Mouse (Mus musculus): ENCODE results near the gene Nf1. TPM values are rescaled to one million over a fixed set of nuclear protein-coding genes. Genes with fewer than 3 reads are reported as not detected.

Gene Nf1
- polyA plus RNA-seq, 1 experiment from 2014 or later: 3.7 TPM

DNA sequence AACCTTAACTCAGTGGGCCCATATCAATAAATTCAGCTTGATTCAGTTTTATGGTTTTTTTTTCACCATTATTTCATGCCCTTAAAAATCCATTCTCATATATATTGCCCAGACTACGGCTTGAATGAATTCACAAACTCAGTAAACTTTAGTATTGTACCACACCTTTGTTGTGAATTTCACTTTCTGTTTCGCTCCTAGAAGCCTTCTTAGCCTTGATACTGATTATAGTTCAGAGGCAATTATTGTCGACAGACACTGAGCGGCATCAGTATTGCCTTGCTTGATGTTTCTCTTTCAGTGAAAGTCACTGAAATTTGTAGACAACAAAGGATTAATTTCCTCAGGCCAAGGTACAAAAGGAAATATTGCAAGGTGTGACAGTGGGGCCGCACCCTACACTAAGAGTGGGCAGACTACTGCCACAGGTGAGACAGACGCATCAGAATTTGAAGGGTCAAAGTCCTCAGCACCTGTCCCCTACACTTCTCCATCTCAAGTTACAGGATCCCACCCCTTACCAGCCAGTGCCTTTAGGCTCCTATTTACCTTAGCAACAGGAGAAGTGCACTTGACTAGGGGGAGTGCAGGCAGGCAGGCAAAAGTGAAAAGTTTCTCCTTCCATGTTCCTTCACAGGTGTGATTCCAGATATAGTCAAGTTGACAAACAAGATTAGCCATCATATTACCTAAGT is 64.3 kb downstream of the Nf1 start:
- Histone ChIP-seq H3K27me3 (no peaks in the 10 kb centered on the region), H3K9ac (no peak overlapping the region), H3K4me3 (no peak overlapping the region), H3K27ac (no peak overlapping the region), H3K9me3 (replicated peaks) (no peaks in the 10 kb centered on the region), H3K4me1 (replicated peaks) (0 out of 2 replicates have a peak, but pooled peaks cover 2% of the 10 kb centered on the region), H3K4me2 (no peak overlapping the region), H3K36me3 (peaks cover 13% of the 10 kb centered on the region; the same call in 1 of the 2 replicates)
- no peak for ATAC-seq (replicated peaks; ENCODE audit: insufficient number of reproducible peaks, insufficient read depth, low FRiP score, low read depth)
- WGBS: 93% methylated on average over 6 of the region's 6 CpGs

DNA sequence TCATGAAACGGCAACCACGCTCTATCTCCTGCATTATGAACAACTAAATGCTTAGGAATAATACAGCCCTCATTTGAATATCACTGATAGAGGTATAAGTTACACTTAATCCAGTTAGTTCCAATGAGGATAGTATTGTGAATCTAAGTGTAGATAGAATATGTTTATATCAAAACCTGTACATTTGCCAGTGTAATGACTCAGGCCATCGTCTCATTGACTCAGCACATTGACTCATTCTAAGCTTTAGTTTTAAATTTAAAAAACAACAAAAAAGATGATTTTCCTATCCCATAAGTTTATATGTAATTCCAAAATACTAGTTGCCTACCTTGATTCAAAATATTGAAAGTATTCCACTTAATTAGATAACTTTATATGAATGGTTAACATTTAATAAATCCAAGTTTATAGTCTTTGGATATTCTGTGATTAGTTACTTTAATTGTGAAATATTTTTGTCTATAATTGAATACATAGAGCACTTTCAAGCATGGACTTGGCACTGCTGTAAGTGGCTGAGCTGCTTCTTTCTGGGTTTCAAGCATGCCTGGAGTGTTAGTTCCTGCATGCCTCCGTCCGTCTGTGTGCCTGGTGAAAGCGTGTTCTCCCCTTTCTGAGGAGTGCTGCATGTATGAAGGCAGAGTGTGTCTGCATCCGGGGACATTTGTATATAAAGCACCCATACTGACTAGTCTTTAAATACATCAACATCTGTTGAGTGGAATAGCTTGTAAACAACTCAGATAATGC is 74.4 kb downstream of the Nf1 start:
- WGBS: 89% methylated on average over 7 of the region's 7 CpGs
- no peak overlapping the region for H3K9ac ChIP-seq
- no peaks in the 10 kb centered on the region for H3K27me3 ChIP-seq
- no peak overlapping the region for H3K4me2 ChIP-seq
- ATAC-seq (replicated peaks; ENCODE audit: insufficient number of reproducible peaks, insufficient read depth, low FRiP score, low read depth): no peak
- no peak overlapping the region for H3K4me3 ChIP-seq
- 0 out of 2 replicates have a peak, but pooled peaks cover under 1% of the 10 kb centered on the region for H3K4me1 ChIP-seq (replicated peaks)
- H3K36me3 ChIP-seq: peaks cover 19% of the 10 kb centered on the region
- H3K9me3 ChIP-seq (replicated peaks): no peaks in the 10 kb centered on the region
- no peak overlapping the region for H3K27ac ChIP-seq

DNA sequence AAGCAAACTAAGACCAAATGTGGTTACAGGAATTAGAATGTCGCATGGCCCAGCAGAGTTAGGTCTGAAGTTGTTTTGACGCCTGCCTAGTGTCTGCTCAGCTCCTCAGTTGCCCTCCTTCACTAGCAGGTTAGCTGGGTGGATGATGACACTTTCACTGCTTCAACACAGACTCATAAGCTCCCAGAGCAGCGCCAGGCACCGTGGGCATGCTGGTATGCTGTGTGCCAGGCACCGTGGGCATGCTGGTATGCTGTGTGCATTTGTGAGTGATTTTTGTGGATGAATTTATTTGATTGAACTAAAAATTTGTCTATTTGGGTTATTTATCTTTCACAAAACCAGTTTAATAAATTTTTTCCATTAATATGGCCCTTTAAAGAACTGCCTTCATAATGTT is 83.0 kb downstream of the Nf1 start:
- Histone ChIP-seq H3K27ac (no peak overlapping the region), H3K9me3 (replicated peaks) (no peaks in the 10 kb centered on the region), H3K4me2 (no peak overlapping the region), H3K27me3 (no peaks in the 10 kb centered on the region), H3K9ac (no peak overlapping the region), H3K4me1 (replicated peaks) (no peaks in the 10 kb centered on the region), H3K36me3 (peaks cover 8% of the 10 kb centered on the region), H3K4me3 (no peak overlapping the region)
- ATAC-seq (replicated peaks; ENCODE audit: insufficient number of reproducible peaks, insufficient read depth, low FRiP score, low read depth): no peak
- WGBS: 92% methylated on average over 5 of the region's 5 CpGs

DNA sequence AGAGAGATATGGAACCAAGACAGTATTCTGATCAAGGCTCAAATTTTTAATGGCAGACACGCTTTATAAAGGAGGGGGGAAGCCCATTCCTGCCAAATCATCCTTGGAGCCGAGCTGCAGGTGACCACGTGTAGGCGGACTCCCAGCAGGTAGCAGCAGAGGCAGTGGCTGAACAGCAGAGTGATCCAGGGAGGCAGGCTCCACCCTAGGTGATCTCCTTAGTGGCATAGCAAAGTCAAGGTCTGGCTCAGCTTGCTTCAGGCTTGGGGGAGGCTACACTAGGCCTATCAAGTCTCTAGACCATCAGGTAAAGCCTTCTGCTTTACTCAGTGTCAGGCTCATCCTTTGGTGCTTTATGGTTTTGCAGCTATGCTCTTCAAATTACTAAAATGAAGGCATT is 87.1 kb downstream of the Nf1 start:
- no peak overlapping the region for H3K4me2 ChIP-seq
- WGBS: 70% methylated on average over 4 of the region's 4 CpGs
- no peak overlapping the region for H3K9ac ChIP-seq
- H3K4me1 ChIP-seq (replicated peaks): no peaks in the 10 kb centered on the region
- no peak for ATAC-seq (replicated peaks; ENCODE audit: insufficient number of reproducible peaks, insufficient read depth, low FRiP score, low read depth)
- no peaks in the 10 kb centered on the region for H3K9me3 ChIP-seq (replicated peaks)
- H3K4me3 ChIP-seq: no peak overlapping the region
- H3K36me3 ChIP-seq: peaks cover 4% of the 10 kb centered on the region
- no peaks in the 10 kb centered on the region for H3K27me3 ChIP-seq
- no peak overlapping the region for H3K27ac ChIP-seq

DNA sequence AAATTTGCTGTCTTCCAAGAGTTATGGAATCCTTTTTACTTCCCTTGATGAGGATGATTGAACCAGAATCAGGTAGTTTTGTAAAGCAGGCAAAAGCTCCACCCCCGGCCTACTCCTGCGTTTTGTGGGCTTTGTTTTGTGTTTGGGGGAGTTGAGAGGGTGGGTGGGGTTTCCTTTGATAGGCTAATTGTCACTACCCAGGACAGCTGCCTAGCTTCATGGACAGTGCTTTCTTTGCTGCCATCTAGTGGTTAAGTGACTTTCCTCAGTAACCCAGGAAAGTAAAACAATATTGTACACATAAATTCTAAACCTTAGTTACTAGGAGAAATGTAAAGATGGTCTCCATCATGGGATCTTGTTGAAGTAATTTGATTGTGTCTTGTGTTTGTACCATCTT is 88.1 kb downstream of the Nf1 start:
- 2% methylated on average over 2 of the region's 2 CpGs for WGBS

DNA sequence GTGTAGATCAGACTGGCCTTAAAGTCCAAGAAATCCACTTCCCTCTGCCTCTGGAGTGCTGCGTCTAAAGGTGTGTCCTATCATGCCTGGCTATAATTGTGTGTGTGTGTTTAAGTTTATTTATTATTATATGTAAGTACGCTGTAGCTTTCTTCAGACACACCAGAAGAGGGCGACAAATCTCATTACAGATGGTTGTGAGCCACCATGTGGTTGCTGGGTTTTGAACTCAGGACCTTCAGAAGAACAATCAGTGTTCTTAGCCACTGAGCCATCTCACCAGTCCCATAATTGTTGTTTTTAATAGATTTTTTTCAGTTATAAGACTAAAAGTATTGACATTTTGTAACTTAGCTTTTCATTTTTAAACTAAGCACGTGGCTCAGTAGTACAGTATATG is 95.8 kb downstream of the Nf1 start:
- Histone ChIP-seq H3K36me3 (peaks cover 14% of the 10 kb centered on the region), H3K27ac (no peak overlapping the region)
- 86% methylated on average over 4 of the region's 4 CpGs for WGBS

More for the DNA sequence above, 88.1 kb downstream of the Nf1 start:
- no peak overlapping the region for H3K27ac ChIP-seq
- no peak overlapping the region for H3K4me2 ChIP-seq
- no peaks in the 10 kb centered on the region for H3K27me3 ChIP-seq
- no peaks in the 10 kb centered on the region for H3K9me3 ChIP-seq (replicated peaks)
- no peak overlapping the region for H3K4me3 ChIP-seq
- no peak for ATAC-seq (replicated peaks; ENCODE audit: insufficient number of reproducible peaks, insufficient read depth, low FRiP score, low read depth)
- H3K9ac ChIP-seq: no peak overlapping the region
- H3K4me1 ChIP-seq (replicated peaks): no peaks in the 10 kb centered on the region; the same call in 1 of the 2 replicates
- H3K36me3 ChIP-seq: peaks cover 4% of the 10 kb centered on the region; the same call in 1 of the 2 replicates

DNA sequence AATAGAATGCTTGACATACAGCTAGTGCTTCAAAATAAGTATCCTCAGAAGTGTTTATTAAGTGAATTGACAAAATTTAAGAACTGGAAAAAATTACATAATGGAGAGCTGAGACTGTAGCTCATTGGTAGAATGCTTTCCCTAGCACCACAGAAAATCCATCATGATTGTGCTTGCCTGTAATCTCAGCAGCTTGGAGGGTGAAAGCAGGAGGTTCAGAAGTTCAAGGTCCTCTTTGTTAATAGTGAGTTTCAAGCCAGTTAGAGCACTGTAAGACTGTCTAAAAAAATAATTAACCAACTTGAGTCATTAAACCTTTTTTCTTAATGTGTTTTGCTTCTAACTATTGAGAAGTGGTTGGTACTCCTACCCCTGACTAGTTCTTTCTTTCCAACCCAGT is 108.9 kb downstream of the Nf1 start:
- Histone ChIP-seq H3K36me3 (peaks cover 47% of the 10 kb centered on the region), H3K9ac (no peak overlapping the region), H3K4me3 (no peak overlapping the region), H3K4me1 (replicated peaks) (no peaks in the 10 kb centered on the region), H3K9me3 (replicated peaks) (no peaks in the 10 kb centered on the region), H3K27me3 (no peaks in the 10 kb centered on the region), H3K4me2 (no peak overlapping the region), H3K27ac (no peak overlapping the region)
- ATAC-seq (replicated peaks; ENCODE audit: insufficient number of reproducible peaks, insufficient read depth, low FRiP score, low read depth): no peak

More for the DNA sequence above, 95.8 kb downstream of the Nf1 start:
- no peak overlapping the region for H3K4me3 ChIP-seq
- no peaks in the 10 kb centered on the region for H3K27me3 ChIP-seq
- no peak overlapping the region for H3K4me2 ChIP-seq
- no peak for ATAC-seq (replicated peaks; ENCODE audit: insufficient number of reproducible peaks, insufficient read depth, low FRiP score, low read depth)
- no peak overlapping the region for H3K9ac ChIP-seq
- no peaks in the 10 kb centered on the region for H3K9me3 ChIP-seq (replicated peaks)
- H3K4me1 ChIP-seq (replicated peaks): no peaks in the 10 kb centered on the region; the same call in 1 of the 2 replicates

DNA sequence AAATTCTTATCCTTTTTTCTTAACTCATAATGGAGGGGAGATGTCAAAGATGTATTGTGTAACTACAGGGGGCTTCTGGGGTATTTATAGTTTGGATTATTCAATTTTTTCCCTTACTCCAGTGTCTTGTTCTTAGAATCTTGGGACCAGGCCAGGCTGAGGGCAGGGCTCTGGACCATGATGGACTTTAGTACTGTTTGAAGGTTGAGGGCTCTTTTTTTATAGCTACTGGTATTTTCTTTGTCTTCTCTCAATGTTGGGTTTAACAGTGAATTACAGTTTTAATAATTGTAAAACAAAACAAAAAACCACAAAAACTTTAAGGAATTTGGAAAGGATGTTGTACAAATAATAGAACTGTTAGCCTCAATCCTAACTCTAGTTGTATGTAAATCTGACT is 113.5 kb downstream of the Nf1 start:
- H3K4me3 ChIP-seq: no peak overlapping the region
- H3K36me3 ChIP-seq: peaks cover 16% of the 10 kb centered on the region
- H3K27ac ChIP-seq: no peak overlapping the region
- no peaks in the 10 kb centered on the region for H3K27me3 ChIP-seq
- no peaks in the 10 kb centered on the region for H3K9me3 ChIP-seq (replicated peaks)
- H3K4me1 ChIP-seq (replicated peaks): no peaks in the 10 kb centered on the region
- no peak overlapping the region for H3K9ac ChIP-seq
- no peak overlapping the region for H3K4me2 ChIP-seq
- no peak for ATAC-seq (replicated peaks; ENCODE audit: insufficient number of reproducible peaks, insufficient read depth, low FRiP score, low read depth)

DNA sequence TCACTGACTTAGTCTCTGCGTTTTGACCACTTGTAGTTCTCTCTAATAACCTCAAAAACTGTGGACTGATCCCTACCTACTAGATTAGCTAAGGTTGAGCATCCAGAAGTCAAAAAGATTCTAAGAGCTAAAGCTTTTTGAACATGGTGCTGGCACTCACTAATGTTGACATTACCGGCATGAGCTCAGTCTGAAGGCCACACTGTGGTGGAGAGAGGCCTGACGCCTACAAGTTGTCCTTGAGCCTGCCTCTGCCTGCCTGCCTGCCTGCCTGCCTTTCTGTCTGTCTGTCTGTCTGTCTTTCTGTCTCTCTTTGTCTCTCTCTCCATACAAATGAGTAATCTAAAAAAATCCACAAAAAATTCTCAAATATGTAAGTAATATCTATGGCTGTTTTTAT is 118.4 kb downstream of the Nf1 start:
- Histone ChIP-seq H3K9me3 (replicated peaks) (no peaks in the 10 kb centered on the region), H3K4me1 (replicated peaks) (peaks cover 8% of the 10 kb centered on the region), H3K27me3 (no peaks in the 10 kb centered on the region), H3K36me3 (peaks cover 4% of the 10 kb centered on the region), H3K4me3 (no peak overlapping the region), H3K27ac (no peak overlapping the region), H3K9ac (no peak overlapping the region), H3K4me2 (no peak overlapping the region)
- no peak for ATAC-seq (replicated peaks; ENCODE audit: insufficient number of reproducible peaks, insufficient read depth, low FRiP score, low read depth)
- WGBS: 77% methylated on average over 3 of the region's 3 CpGs

DNA sequence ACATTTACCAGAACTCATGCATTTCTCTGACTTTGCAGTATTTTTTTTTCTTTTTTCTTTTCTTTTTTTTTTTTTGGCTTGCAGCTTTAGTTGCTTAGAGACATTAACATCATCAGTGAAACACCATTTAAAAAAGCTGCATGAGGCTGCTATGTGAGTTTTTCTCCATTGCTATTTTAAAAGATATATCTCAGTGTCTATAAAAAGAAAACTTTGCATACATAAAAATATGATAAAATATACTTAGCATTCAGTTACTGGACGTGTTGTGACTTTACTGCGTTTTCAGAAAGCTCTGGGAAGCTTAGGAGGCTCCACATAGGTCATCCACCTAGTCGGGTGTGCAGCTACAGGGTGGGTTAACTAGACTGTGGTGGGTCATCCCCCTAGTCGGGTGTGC is 120.4 kb downstream of the Nf1 start:
- peaks cover 15% of the 10 kb centered on the region for H3K36me3 ChIP-seq

DNA sequence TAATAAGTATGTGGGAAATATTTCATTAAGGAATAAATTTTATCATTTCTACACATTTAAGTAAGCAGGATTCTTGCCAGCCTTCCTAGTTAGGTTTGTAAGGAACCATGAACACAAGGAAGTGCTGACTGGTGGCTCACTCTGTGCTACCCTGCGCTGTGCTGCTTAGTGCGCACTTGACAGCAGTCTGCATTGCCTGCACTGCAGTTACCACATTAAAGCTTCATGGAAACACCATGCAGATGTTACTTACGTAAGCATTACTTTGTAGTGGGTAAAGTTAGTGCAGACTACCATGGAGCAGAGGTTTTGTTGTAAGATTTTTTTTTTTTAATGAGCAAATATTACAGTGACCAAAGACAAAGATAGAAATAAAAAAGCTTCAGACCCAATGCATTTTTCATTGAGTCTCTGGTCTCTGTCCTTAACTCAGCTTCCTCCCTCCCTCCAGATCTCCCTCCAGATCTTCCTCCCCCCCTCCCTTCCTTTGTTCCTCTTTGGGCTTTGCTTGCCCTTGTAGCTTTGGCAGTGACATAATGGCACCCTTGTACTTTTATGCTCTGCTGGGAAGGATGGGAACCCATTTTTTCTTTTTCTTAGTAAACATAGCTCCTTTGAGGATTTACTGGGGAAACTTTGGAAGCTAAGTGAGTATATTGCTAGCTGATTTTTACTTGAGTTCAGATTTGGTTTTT is 121.4 kb downstream of the Nf1 start:
- Histone ChIP-seq H3K9me3 (replicated peaks) (no peaks in the 10 kb centered on the region), H3K27me3 (no peaks in the 10 kb centered on the region), H3K9ac (no peak overlapping the region), H3K4me1 (replicated peaks) (peaks cover 8% of the 10 kb centered on the region), H3K4me2 (no peak overlapping the region), H3K36me3 (peaks cover 19% of the 10 kb centered on the region), H3K27ac (no peak overlapping the region), H3K4me3 (no peak overlapping the region)
- WGBS: 86% methylated on average over 3 of the region's 3 CpGs
- no peak for ATAC-seq (replicated peaks; ENCODE audit: insufficient number of reproducible peaks, insufficient read depth, low FRiP score, low read depth)

More for the DNA sequence above, 120.4 kb downstream of the Nf1 start:
- Histone ChIP-seq H3K27me3 (no peaks in the 10 kb centered on the region), H3K4me2 (no peak overlapping the region), H3K9ac (no peak overlapping the region), H3K27ac (no peak overlapping the region), H3K9me3 (replicated peaks) (no peaks in the 10 kb centered on the region), H3K4me3 (no peak overlapping the region), H3K4me1 (replicated peaks) (peaks cover 8% of the 10 kb centered on the region)
- 68% methylated on average over 4 of the region's 4 CpGs for WGBS
- ATAC-seq (replicated peaks; ENCODE audit: insufficient number of reproducible peaks, insufficient read depth, low FRiP score, low read depth): no peak

Data from heart, embryonic 15.5 days (tissue).